Mouse (Mus musculus): ENCODE data around the gene Snrk. TPM values are rescaled to one million over a fixed set of nuclear protein-coding genes. Genes with fewer than 3 reads are reported as not detected.

Snrk gene
- polyA plus RNA-seq, 1 experiment from 2014 or later: 73.4 TPM

- Histone ChIP-seq H3K9ac (replicated peaks; ENCODE audit: low read depth, low read length) (no peak overlapping the region), H3K27ac (ENCODE audit: low read length) (no peak overlapping the region), H3K4me1 (replicated peaks; ENCODE audit: control insufficient read depth, insufficient read depth, low read length) (no peaks in the 10 kb centered on the region), H3K36me3 (ENCODE audit: control insufficient read depth, insufficient read depth) (no peaks in the 10 kb centered on the region), H3K4me3 (replicated peaks; ENCODE audit: low read length) (no peak overlapping the region), H3K27me3 (replicated peaks; ENCODE audit: control insufficient read depth, insufficient read depth, low read length) (no peaks in the 10 kb centered on the region), H3K4me2 (ENCODE audit: low read length) (no peak overlapping the region), H3K9me3 (ENCODE audit: control insufficient read depth, low read length) (no peaks in the 10 kb centered on the region)
- no peak for ATAC-seq
- WGBS: 89% methylated on average over 4 of the region's 4 CpGs
Observed at GRCm38 (mm10) chr9:122183074-122183473, 66.0 kb downstream of the Snrk start.

- Histone ChIP-seq H3K4me2 (ENCODE audit: low read length) (no peak overlapping the region), H3K27ac (ENCODE audit: low read length) (no peak overlapping the region), H3K4me1 (replicated peaks; ENCODE audit: control insufficient read depth, insufficient read depth, low read length) (no peaks in the 10 kb centered on the region), H3K4me3 (replicated peaks; ENCODE audit: low read length) (no peak overlapping the region), H3K9me3 (ENCODE audit: control insufficient read depth, low read length) (no peaks in the 10 kb centered on the region), H3K27me3 (replicated peaks; ENCODE audit: control insufficient read depth, insufficient read depth, low read length) (no peaks in the 10 kb centered on the region), H3K36me3 (ENCODE audit: control insufficient read depth, insufficient read depth) (no peaks in the 10 kb centered on the region), H3K9ac (replicated peaks; ENCODE audit: low read depth, low read length) (no peak overlapping the region)
- 87% methylated on average over 3 of the region's 3 CpGs for WGBS
- ATAC-seq: no peak
Observed at GRCm38 (mm10) chr9:122184329-122184728, 67.3 kb downstream of the Snrk start.

- no peaks in the 10 kb centered on the region for H3K27me3 ChIP-seq (replicated peaks; ENCODE audit: control insufficient read depth, insufficient read depth, low read length)
- peak; percentile 62 for ATAC-seq
- no peak overlapping the region for H3K27ac ChIP-seq (ENCODE audit: low read length)
- no peak overlapping the region for H3K9ac ChIP-seq (replicated peaks; ENCODE audit: low read depth, low read length)
- H3K4me3 ChIP-seq (replicated peaks; ENCODE audit: low read length): no peak overlapping the region
- no peaks in the 10 kb centered on the region for H3K9me3 ChIP-seq (ENCODE audit: control insufficient read depth, low read length)
- 23% methylated on average over 2 of the region's 2 CpGs for WGBS
- no peaks in the 10 kb centered on the region for H3K4me1 ChIP-seq (replicated peaks; ENCODE audit: control insufficient read depth, insufficient read depth, low read length)
- H3K36me3 ChIP-seq (ENCODE audit: control insufficient read depth, insufficient read depth): no peaks in the 10 kb centered on the region
- H3K4me2 ChIP-seq (ENCODE audit: low read length): no peak overlapping the region
Observed at GRCm38 (mm10) chr9:122185061-122185460, 68.0 kb downstream of the Snrk start.

- no peak overlapping the region for H3K4me2 ChIP-seq (ENCODE audit: low read length)
- H3K9ac ChIP-seq (replicated peaks; ENCODE audit: low read depth, low read length): no peak overlapping the region
- no peaks in the 10 kb centered on the region for H3K9me3 ChIP-seq (ENCODE audit: control insufficient read depth, low read length)
- no peak for ATAC-seq
- no peak overlapping the region for H3K4me3 ChIP-seq (replicated peaks; ENCODE audit: low read length)
- H3K27ac ChIP-seq (ENCODE audit: low read length): no peak overlapping the region
- H3K36me3 ChIP-seq (ENCODE audit: control insufficient read depth, insufficient read depth): no peaks in the 10 kb centered on the region
- H3K27me3 ChIP-seq (replicated peaks; ENCODE audit: control insufficient read depth, insufficient read depth, low read length): no peaks in the 10 kb centered on the region
- H3K4me1 ChIP-seq (replicated peaks; ENCODE audit: control insufficient read depth, insufficient read depth, low read length): no peaks in the 10 kb centered on the region
- WGBS: 86% methylated on average over 6 of the region's 6 CpGs
Observed at GRCm38 (mm10) chr9:122185953-122186352, 68.9 kb downstream of the Snrk start.

GRCm38 (mm10) chr9:122186643-122187226 lies 69.7 kb downstream of the Snrk start:
- Histone ChIP-seq H3K9me3 (ENCODE audit: control insufficient read depth, low read length) (no peaks in the 10 kb centered on the region), H3K27ac (ENCODE audit: low read length) (no peak overlapping the region), H3K36me3 (ENCODE audit: control insufficient read depth, insufficient read depth) (no peaks in the 10 kb centered on the region), H3K4me2 (ENCODE audit: low read length) (no peak overlapping the region), H3K9ac (replicated peaks; ENCODE audit: low read depth, low read length) (no peak overlapping the region), H3K4me1 (replicated peaks; ENCODE audit: control insufficient read depth, insufficient read depth, low read length) (no peaks in the 10 kb centered on the region), H3K27me3 (replicated peaks; ENCODE audit: control insufficient read depth, insufficient read depth, low read length) (no peaks in the 10 kb centered on the region), H3K4me3 (replicated peaks; ENCODE audit: low read length) (no peak overlapping the region)
- 89% methylated on average over 1 of the region's 1 CpGs for WGBS
- no peak for ATAC-seq

GRCm38 (mm10) chr9:122187451-122187921 lies 70.4 kb downstream of the Snrk start:
- no peak overlapping the region for H3K9ac ChIP-seq (replicated peaks; ENCODE audit: low read depth, low read length)
- no peaks in the 10 kb centered on the region for H3K4me1 ChIP-seq (replicated peaks; ENCODE audit: control insufficient read depth, insufficient read depth, low read length)
- no peaks in the 10 kb centered on the region for H3K9me3 ChIP-seq (ENCODE audit: control insufficient read depth, low read length)
- WGBS: 87% methylated on average over 7 of the region's 7 CpGs
- no peak for ATAC-seq
- no peaks in the 10 kb centered on the region for H3K27me3 ChIP-seq (replicated peaks; ENCODE audit: control insufficient read depth, insufficient read depth, low read length)
- H3K4me2 ChIP-seq (ENCODE audit: low read length): no peak overlapping the region
- H3K36me3 ChIP-seq (ENCODE audit: control insufficient read depth, insufficient read depth): no peaks in the 10 kb centered on the region
- H3K4me3 ChIP-seq (replicated peaks; ENCODE audit: low read length): no peak overlapping the region
- no peak overlapping the region for H3K27ac ChIP-seq (ENCODE audit: low read length)

GRCm38 (mm10) chr9:122188724-122189123 lies 71.7 kb downstream of the Snrk start:
- Histone ChIP-seq H3K4me2 (ENCODE audit: low read length) (no peak overlapping the region), H3K27me3 (replicated peaks; ENCODE audit: control insufficient read depth, insufficient read depth, low read length) (no peaks in the 10 kb centered on the region), H3K4me1 (replicated peaks; ENCODE audit: control insufficient read depth, insufficient read depth, low read length) (peaks cover 7% of the 10 kb centered on the region), H3K27ac (ENCODE audit: low read length) (no peak overlapping the region), H3K36me3 (ENCODE audit: control insufficient read depth, insufficient read depth) (no peaks in the 10 kb centered on the region), H3K9me3 (ENCODE audit: control insufficient read depth, low read length) (no peaks in the 10 kb centered on the region), H3K9ac (replicated peaks; ENCODE audit: low read depth, low read length) (no peak overlapping the region), H3K4me3 (replicated peaks; ENCODE audit: low read length) (no peak overlapping the region)
- ATAC-seq: no peak
- 64% methylated on average over 1 of the region's 1 CpGs for whole genome bisulfite sequencing

GRCm38 (mm10) chr9:122193361-122193760 lies 76.3 kb downstream of the Snrk start:
- no peaks in the 10 kb centered on the region for H3K9me3 ChIP-seq (ENCODE audit: control insufficient read depth, low read length)
- peak overlapping the region; percentile 48 for H3K27ac ChIP-seq (ENCODE audit: low read length)
- H3K36me3 ChIP-seq (ENCODE audit: control insufficient read depth, insufficient read depth): no peaks in the 10 kb centered on the region
- no peak overlapping the region for H3K9ac ChIP-seq (replicated peaks; ENCODE audit: low read depth, low read length)
- H3K27me3 ChIP-seq (replicated peaks; ENCODE audit: control insufficient read depth, insufficient read depth, low read length): no peaks in the 10 kb centered on the region
- no peak overlapping the region for H3K4me3 ChIP-seq (replicated peaks; ENCODE audit: low read length)
- ATAC-seq: peak; percentile 80
- WGBS: 43% methylated on average over 5 of the region's 5 CpGs
- peaks cover 19% of the 10 kb centered on the region for H3K4me1 ChIP-seq (replicated peaks; ENCODE audit: control insufficient read depth, insufficient read depth, low read length)
- H3K4me2 ChIP-seq (ENCODE audit: low read length): no peak overlapping the region

- WGBS: 94% methylated on average over 5 of the region's 5 CpGs
- Histone ChIP-seq H3K9ac (replicated peaks; ENCODE audit: low read depth, low read length) (no peak overlapping the region), H3K4me1 (replicated peaks; ENCODE audit: control insufficient read depth, insufficient read depth, low read length) (peaks cover 19% of the 10 kb centered on the region), H3K36me3 (ENCODE audit: control insufficient read depth, insufficient read depth) (no peaks in the 10 kb centered on the region), H3K4me2 (ENCODE audit: low read length) (no peak overlapping the region), H3K9me3 (ENCODE audit: control insufficient read depth, low read length) (no peaks in the 10 kb centered on the region), H3K27ac (ENCODE audit: low read length) (peak overlapping the region; percentile 48), H3K4me3 (replicated peaks; ENCODE audit: low read length) (no peak overlapping the region), H3K27me3 (replicated peaks; ENCODE audit: control insufficient read depth, insufficient read depth, low read length) (no peaks in the 10 kb centered on the region)
- ATAC-seq: no peak
Observed at GRCm38 (mm10) chr9:122193823-122194222, 76.8 kb downstream of the Snrk start.

Data from forebrain, embryonic 16.5 days (tissue).